Mouse (Mus musculus): ENCODE data around the gene Eva1b.
"Not testable (repeated sequence)": the region's sequence is repeated elsewhere in the genome, so short reads cannot be mapped to it uniquely, and the experiment has no call there.

Eva1b gene

DNA sequence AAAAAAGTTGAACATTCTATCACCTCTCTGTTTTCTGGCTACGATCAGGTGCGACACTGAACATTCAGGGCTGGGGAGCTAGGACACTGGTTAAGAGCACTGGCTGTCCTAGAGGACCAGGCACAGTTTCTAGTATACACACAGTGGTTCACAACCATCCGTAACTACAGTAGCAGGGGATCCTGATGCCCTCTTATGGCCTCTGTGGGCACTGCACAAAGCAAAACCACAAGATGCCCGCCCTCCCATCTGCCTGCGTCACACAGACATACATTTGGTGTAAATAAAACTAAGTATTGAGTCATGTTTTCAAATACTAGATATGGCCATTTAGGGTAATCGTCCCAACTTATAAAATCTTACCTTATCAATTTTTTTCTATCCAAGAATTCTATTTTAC is 10.0 kb downstream of the Eva1b start:
- no peak for DNase-seq

DNA sequence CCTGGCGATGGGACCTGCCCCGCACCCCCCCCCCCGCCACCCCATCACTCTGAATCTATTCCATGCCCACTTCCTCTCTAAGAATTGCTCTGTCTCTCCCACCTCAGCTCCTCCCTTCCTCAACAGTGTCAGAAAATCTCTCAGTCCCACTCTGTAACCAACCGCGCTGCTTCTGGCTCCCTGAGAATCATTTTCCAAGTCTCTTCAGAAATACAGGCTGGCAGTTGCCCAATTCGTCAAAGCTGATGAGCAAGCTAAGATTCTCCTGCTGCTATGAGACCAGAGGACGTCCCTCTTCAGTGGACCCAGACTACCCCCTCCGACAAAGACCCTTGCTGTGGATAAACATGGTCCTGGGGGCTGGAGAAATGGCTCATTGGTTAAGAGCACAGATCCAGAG is 11.9 kb downstream of the Eva1b start:
- peak; percentile 60 for DNase-seq

DNA sequence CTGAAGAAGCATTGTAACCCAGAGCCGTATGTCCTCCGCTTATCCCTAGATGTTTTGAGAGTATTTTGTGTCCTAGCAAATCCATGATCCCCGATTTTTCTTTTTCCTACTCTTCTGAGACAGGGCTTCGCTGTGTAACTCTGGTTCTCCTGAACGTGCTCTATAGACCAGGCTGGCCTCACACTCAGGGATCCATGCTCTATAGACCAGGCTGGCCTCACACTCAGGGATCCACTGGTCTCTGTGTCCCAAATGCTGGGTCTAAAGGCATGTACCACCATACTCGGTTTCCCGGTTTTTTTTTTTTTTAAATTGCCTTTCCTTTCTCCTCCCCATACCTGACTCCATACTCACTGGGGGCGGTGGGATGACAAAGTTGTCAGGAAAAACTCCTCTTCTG is 13.4 kb downstream of the Eva1b start:
- DNase-seq, result no peak

DNA sequence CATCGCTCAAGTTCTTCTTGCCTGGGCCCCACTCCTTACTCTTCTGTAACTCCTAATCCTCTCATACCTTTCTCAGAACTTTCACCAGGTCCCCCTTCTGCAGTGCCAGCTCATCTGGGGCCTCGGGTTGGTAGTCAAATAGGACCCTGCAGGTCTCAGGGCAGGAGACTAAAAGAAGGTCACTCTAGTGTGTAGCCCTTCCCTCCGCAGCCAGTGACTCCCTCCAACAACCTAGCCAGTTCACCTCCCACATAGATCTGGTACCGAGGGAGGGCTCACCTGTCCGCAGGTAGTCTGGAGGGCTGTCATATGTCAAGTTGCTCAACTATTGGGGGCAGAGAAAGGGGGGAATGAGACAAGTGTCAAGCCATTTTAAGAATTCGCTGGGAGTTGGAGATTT is 13.9 kb downstream of the Eva1b start:
- no peak for DNase-seq

DNA sequence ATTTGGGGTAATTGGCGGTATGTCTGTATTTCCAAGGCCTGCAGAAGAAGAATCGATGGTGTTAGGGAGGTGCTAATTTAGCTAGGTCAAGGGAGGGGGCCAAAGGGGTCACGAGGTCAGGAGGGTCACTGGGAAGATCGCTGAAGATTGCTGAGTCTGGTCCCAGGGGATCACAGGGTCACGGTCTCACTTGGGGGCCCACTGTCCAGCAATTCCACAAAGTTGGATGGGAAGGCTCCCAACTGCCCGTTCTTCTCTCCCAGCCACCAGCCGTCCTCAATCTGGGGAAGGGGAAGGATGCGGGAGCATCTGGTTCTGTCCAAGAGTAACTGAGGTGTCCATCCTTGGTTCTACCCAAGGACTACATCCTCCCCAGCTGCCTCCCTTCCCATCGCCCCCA is 14.4 kb downstream of the Eva1b start:
- no peak for DNase-seq

DNA sequence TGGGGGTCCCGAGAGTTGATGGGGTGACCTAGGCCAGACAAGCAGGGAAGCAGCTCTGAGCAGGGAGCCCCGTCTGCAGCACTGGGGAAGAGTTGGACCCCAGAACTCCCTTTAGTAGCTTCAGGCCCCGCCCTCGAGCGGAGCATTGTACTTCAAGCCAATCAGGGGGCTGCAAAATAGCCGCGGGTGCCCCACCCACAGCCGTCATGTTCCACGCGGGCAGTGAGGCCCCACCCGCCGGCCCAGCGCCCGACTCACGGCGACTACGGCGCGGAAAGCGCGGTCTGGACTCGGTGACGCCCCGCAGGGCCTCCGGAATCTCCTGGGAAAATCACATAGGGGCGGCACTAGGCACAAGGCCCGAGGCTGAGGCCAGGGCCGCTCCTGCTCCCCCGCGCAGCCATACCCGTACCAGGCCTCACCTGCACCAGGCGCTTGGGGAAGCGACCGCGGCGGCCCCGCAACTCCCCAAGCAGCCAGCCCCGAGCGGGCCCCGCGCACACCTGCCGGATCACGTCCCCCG is 15.1 kb downstream of the Eva1b start:
- peak; percentile 84 for DNase-seq

DNA sequence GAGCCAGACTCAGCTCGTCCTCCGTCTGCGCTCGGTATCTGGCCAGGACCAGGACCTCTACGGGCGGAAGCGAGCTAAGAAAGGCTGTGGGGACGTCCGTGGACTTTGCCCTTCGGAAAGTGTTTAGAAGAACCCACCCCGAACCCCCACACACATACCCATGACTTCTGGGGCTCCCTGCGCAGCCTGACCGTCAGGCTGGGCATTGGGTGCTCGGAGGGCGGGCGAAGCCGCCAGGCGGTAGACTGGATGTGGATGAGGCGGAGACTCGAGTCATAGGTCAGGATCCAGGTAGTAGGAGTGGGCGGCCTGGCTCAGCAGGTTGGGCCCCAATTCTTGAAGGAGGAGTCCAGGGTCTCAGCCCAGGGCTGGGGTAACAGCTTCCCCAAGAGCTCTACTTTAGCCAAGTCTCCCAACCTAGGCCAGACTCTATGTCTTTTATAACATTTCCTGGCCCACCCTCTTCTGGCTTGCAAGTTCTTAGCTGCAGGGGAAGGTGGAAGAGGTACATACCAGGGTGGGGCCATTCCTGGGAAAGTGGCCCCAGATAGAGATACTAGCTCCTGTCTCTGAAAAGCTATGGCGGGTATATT is 15.6 kb downstream of the Eva1b start, which contains the start of gene Sh3d21:
Gene Sh3d21, minus strand, starts transcription at position 425 of the 593 bp plus-strand sequence.
- no peak for DNase-seq

DNA sequence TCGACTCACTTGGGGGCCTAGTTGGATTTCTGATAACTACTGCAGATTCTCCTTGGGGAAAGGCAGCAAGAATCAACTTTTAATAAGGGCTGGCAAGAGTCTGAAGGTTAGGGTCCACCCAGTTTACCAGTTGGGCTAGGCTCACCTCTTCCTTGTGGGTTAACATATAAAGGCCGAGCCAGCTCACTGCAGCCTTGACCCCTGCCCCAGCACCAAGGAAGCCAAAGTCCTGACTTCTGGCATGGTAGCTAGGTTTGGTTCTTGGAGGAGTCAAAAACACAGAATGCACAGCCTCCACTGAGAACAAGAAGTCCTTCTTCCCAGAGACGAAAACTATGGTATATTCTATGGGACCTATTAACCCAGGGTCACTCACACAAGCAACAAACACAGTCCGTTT is 16.1 kb downstream of the Eva1b start:
- no peak for DNase-seq

DNA sequence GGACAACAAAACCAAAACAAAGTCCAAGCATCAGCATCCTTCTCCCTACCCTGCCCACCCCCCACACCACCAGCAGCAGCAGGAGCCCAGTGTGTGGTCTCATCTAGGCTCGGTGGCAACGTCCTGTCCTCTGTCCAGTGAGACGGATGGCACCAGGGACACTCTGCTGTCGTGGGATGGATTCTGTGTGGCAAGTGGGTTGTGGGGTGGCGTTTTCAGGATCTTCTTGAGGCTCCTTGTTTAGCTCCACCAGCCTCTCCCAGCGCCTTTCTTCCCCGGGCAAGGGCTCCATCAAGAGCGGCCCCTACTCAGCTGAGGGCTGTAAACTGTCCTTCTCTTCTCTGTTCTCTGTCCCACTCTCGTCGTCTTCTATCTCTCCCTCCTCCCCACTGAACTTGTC is 17.5 kb downstream of the Eva1b start:
- not testable (repeated sequence) for DNase-seq

DNA sequence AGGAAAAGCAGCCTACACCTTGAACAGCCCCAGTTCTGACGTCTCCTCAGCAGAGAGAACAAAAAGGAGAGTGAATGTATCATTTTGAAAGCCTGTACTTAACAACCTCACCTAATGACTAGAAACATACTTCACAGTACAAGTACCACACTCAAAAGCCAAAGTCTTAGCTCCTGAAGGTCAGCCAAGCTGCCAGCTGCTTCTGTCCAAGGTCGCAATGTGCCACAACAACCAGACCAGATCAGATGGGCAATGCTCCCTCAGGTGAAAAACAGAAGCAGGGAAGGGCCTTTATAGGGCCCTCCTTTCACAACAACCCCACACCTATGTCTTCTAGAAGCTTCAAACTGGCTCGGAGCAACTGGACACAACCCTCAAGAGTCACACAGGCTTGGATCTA is 18.5 kb downstream of the Eva1b start:
- DNase-seq, result no peak

DNA sequence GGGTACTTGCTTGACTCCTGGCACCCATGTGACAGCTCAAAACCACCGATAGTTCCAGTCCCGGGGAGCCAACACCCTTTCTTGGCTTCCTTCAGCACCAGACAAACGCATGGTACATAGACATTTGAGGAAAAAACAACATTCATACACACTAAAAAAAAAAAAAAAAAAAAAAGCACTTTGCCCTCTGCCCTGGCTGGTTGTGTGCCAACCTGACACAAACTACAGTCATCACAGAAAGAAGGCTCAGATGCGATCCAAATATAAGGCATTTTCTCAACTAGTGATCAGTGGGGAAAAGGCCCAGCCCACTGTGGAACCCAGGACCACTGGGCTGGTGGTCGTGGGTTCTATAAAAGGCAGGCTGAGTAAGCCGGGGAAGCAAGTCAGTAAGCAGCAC is 21.3 kb downstream of the Eva1b start:
- DNase-seq, result no peak

DNA sequence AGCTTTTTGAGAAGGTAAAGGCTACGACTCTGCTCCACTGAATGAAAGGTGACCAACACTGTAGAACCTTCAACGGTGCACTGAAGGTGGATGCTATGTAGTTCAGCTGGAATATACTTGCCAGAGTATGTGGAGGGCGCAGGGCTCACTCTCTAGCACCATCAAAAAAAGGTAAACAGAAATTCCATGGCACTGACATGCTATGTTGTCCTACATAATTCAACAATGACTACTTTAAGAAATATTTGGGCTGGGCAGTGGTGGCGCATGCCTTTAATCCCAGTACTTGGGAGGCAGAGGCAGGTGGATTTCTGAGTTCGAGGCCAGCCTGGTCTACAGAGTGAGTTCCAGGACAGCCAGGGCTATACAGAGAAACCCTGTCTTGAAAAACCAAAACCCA is 23.2 kb downstream of the Eva1b start:
- DNase-seq, result not testable (repeated sequence)

DNA sequence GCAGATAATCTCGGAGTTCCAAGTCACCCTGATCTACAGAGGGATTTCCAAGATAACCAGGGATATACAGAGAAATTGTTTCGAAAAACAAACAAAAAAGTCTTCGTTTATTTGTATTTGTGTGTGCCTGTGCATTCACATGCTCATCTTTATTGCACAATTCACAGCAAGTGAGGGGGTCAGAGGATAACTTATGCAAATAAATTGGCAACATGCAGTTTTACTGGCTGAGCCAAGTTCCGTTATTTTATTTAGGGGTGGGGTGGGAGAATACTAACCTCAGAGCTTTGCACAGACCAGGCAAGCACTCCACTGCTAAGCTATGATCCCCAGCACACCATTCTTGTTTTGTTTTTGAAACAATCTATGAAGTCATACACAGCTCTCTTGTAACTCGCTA is 26.3 kb downstream of the Eva1b start:
- no peak for DNase-seq

DNA sequence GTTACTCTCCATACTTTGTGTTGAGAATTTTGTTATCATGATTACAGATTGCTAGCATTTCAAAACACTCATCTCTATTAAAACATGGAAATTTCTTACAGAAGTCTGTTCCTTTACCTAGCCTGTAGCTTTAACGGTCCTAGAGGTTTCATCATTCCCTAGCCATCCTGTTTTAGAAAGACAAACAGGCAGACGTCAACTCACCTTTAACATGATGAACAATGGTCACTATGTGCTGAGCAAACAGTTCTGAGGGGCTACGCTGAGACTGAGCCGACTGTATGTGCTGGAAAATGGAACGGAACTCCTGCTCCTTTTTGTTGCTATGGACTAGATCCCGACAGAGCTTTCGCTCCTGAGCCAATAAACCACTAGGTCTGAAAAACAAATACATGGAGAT is 28.4 kb downstream of the Eva1b start:
- DNase-seq, result not testable (repeated sequence)

DNA sequence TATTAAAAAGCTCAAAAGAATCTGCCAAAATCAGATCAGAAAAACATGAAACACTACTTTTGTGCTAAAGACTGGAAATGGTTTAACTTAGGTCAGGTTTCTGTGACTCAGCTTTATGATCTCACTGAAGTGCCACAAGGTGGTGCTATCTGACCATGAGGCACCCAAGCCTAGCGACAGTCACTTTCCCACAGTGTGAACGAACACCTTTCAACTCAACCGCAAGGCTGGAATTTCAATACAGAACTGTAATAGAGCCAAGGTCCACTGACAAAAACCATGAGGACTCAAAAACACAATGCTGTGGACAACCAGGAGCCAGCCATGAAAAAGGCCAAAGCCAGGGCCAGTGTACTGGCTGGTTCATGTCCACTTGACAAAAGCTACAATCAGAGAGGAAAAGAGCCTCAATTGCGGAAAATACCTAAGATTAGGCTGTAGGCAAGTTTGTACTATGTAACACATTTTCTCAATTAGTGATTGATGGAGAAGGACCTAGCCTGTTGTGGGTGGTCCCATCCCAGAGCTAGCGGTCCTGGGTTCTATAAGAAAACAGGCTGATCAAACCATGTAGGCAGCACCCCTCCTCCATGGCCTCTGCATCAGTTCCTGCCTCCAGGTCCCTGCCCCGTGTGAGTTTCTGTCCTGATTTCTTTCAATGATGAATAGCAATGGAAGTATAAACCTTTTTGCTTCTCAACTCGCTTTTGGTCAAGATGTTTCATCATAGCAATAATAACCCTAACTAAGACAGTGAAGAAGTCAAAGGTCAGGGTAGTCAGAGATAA is 33.8 kb downstream of the Eva1b start:
- peak; percentile 27 for DNase-seq

DNA sequence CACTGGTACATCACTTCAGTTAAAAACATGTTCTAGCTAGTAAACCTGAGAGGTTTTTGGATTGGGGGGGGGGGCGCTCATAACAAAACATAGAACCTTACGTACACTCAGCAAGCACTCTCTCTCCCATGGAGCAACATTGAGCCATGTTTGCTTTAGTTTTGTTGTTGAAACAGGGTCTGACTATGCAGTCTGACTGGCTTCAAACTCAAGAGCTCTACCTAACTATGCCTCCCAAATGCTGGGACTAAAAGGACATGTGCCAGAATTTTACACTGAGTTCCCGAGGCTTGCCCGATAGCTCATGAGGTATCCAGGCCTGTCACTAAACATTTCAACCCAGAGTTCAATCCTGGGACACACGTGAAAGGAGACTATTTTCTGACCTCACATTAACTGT is 35.5 kb downstream of the Eva1b start:
- DNase-seq, result no peak

DNA sequence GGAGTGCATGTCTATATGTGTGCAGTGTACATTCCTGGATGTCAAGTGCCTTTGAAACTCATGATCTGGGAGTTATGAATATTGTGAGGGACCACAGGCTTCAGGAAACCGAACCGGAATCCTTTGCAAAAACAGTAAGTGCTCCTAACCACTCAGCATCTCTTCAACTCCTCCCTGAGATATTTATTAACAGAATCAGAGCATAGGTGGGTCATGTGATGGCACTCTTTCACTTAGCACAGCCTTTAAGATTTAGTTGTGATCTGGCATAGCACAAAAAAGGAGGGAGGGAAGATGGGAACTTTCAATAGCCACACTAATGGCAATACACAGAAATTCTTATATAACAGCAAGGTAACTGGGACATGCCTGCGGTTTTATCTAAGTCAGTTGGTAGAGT is 39.6 kb downstream of the Eva1b start:
- DNase-seq, result no peak

DNA sequence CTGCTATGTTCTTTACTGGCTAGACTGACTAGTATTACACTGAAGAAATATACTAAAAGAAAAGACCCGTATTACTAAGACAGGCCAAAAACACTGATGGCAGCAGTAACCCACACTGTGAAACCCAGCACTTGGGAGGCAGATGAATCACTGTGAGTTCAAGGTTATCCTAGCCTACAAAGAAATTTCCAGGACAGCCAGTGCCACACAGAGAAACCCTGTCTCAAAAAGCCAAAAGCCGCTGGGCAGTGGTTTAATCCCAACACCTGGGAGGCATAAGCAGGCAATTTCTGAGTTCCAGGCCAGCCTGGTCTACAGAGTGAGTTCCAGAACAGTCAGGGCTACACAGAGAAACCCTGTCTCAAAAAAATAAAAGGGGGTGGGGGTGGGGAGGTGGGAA is 43.1 kb downstream of the Eva1b start:
- DNase-seq, result no peak

DNA sequence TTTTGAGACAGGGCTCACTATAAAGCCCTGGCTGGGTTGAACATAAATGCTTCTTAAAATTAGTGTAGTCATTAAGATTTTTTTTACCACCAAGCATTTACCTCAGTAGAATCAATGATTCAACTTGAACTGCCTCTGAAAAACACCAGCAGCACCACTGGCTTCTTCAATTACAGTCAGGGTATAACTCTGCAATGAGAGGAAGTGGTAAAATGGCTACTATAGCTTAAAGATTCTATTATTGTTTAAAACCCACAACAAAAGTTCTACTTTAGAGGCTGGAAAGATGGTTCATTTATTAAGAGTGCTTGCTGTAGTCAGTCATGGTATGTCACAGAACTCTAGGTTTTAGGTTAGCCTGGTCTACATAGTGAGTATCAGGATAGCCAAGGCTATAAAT is 46.7 kb downstream of the Eva1b start:
- DNase-seq, result no peak

DNA sequence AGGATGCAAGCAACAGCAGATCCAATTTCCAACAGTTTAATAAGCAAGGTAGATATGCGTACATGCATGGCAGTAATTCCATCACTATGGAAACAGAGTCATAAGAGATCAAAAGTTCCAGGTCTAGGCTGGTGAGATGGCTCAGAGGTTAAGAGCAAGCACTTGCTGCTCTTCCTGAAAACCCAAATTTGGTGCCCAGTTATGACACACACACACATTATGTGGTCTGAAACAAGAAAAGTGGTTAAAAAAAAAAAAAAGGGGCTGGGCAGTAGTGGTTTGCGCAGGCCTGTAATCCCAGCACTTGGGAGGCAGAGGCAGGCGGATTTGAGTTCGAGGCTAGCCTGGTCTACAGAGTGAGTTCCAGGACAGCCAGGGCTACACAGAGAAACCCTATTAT is 47.4 kb downstream of the Eva1b start:
- no peak for DNase-seq

DNA sequence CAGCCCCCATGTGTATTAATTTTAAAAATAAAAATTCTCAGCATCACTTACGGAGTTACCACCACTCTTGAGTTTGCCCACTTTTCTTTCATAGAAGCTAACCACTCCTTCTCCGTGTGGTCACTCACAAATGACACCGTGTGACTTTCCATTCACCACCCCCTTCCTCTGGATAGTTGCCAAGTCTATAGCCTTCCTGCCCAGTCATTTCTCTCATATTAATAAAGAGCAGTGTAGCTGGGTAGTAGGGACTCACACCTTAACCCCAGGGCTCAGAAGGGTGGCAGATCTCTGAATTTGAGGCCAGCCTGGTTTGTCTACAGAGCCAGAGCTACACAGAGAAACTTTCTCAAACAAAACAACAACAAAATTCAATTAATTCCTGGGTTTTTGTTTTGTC is 49.9 kb downstream of the Eva1b start:
- no peak for DNase-seq

All from right cerebral cortex, postnatal 14 days (tissue).